Mouse (Mus musculus) lung, adult 18-20 months (tissue): ENCODE results near the gene Zfp536.

Experiments used
- DNase-seq, 2 experiments: peaks; one replicate each; pipeline ENCODE4 v3.0.0; 2022; ENCODE audit warnings: mixed read lengths in 2 of 2

The Zfp536 gene

DNA sequence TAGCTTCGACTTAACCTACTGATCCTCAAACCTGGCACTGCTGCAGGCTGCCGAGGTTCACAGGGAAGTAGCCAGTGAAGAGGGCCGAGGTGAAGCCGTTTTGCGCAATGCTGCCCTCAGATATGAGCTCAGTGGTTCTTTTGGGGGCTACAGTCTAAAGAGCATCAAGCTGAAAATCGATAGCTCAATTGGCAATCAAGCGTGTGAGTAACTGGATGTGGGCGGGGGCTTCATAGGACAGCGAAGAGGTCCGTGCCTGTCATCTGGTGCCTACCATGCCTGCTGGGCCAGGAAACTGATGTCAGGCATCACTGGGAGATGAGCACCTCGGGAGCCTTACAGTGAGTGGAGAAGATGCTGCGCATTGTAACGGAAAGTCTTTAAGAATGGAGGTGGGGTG lies 333.5 kb downstream of the Zfp536 start:
- DNase-seq: no peak

DNA sequence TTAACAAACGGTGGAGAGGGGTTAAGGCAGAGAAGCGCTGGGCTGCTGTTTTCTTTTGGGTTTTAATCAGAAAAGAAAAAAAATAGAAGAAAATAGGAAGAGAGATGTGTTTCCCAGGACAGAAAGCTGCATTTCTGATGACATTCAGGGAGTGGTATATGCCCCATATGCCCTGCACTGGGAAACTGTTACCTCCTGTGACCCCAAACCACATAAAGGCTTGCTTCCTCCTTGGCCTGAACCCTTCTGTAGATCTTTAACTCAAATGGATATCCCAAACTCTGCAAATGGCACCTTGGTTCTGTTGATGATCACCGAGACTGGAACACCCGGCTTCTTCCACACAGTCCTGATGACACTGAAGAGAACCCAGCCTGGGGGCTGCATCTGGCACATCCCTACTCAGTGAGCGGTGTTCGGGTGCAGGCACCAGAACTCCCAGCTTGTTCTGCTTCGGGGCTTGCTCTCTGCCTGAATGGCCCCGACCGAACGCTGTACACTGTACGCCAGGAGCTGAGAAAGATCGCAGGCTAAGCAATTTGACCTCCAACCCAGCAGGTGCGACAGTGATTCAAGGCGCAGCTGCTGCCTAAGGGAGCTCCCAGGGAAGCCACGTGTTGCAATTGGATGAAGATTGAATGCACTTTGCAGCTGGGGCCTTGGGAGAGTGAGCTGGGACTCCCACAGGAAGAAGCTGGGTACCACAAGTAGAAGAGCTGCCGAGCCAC lies 334.2 kb downstream of the Zfp536 start:
- DNase-seq: no peak

DNA sequence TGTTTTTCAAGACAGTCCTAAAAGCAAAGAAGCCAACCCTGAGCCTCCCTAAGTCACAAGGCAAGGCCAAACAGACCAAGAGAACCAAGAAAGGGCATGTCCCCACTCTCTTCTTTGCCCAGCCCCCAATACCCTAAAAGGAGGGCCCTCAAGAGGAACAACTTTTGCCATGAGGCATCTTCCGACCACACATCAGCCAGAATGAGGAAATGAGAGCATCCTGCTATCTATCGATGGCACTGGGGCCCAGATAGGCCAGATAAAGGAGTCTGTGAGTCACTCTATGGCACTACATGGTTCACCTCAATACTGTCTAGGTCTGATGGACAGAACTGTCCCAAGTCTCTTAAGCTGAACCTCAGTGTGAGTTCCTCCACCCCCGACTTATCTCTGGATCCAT lies 335.6 kb downstream of the Zfp536 start:
- no peak for DNase-seq

DNA sequence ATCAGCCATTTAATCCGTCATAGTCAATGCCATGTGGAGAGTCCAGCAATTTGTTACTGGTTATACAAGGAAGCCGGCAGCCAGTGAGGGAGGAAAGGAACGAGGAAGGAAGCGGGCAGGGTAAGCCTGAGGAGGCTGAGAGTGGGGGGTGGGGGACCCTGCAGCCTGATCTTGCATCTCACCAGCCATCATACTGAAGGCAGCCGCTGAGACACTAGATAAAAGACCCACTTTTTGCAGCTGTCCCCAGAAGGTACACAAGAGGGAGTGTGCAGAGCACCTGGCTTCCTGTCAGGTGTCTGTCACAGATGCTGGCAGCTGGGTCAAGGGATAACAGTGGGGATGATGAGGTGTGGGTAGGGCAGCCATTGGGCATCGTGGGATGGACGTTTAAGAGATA lies 340.3 kb downstream of the Zfp536 start:
- no peak for DNase-seq

DNA sequence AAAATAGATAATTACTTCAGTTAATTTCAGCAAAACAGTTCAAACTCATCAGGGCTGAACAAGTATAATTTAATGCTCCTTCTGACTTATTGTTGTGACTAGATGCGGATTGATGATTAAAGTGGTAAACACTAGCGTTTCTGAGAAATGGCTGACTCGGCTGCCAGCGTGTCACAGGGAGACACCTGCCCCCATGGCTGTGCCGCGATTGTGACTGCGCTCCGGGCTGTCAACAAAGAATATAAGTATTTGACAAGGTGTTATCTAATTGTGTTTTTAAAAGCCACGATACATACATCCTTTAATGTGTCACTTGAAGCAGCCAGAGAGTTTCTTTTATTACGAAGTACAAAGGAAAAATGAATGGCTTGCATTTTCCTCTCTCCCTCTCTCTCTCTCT lies 342.0 kb downstream of the Zfp536 start:
- DNase-seq: no peak

DNA sequence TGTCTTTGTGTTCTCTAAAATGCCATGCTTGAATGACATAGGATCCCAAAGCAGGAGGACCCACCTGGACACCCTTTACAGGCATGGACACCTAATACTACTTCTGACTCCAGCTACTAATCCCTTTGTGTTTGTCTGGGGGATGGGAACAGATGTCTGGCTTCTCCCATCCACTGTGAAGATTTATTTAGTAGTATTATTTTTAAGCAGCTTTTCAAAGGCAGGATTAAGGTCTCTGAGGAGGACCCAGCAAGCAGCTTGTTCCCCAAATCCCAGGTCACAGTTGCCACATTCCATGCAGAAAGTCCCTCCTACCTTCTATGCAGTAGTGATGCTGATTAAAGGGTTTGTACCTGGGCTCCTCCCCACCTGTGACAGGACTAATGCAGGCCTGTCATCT lies 347.4 kb downstream of the Zfp536 start:
- DNase-seq: no peak

DNA sequence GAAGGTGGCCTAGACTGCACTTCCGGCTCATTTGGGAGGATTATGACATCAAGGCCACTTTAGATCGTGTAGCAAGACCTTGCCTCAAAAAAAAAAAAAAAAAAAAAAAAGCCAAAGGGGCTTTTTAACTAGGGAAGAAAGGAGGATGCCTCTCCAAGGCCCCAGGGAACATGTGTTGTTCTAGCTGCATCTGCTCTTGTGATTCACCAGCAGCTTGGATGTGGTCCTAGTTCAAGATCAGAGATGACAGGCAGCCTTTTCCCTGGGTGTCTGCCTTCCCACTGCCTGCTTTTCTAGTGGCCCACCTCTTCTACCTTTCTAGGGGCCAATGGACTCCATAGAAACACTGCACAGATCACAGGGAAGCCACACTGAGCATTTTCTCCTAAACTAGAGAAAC lies 350.5 kb downstream of the Zfp536 start:
- DNase-seq: no peak
